Mouse (Mus musculus): Measurements from ENCODE around the gene Ppif. TPM values are rescaled to one million over a fixed set of nuclear protein-coding genes. Genes with fewer than 3 reads are reported as not detected.
A peak's percentile ranks its signal among the peaks of the same experiment; 100 is the strongest.

The Ppif gene
- polyA plus RNA-seq, 1 experiment from 2014 or later, result 66.1 TPM

GRCm38 (mm10) chr14:25726226-25727148, 32.5 kb downstream of the Ppif start:
- no peak overlapping the region for H3K27ac ChIP-seq (replicated peaks)
- H3K4me1 ChIP-seq (replicated peaks; ENCODE audit: control insufficient read depth, insufficient read depth), result peaks cover 9% of the 10 kb centered on the region
- 59% methylated on average over 20 of the region's 20 CpGs for WGBS
- TF ChIP-seq EP300 (optimal IDR thresholded peaks at IDR 0.05) (no peak), CTCF (IDR thresholded peaks at IDR 0.05; ENCODE audit: low read depth) (peak; percentile 94)
- peak; percentile 72 for DNase-seq (ENCODE audit: low spot score)
- H3K36me3 ChIP-seq (ENCODE audit: control insufficient read depth, insufficient read depth, low read length), result no peaks in the 10 kb centered on the region
- no peak overlapping the region for H3K9ac ChIP-seq (ENCODE audit: low read length)
- no peaks in the 10 kb centered on the region for H3K9me3 ChIP-seq (ENCODE audit: control insufficient read depth, low read length)
- 0 out of 2 replicates have a peak, but pooled peaks have one; percentile 12 for ATAC-seq (ENCODE audit: low FRiP score, low TSS enrichment)
- H3K27me3 ChIP-seq (ENCODE audit: control insufficient read depth, insufficient read depth, low read length), result no peaks in the 10 kb centered on the region
- no peak overlapping the region for H3K4me3 ChIP-seq (ENCODE audit: low read depth, low read length)
- no peak overlapping the region for H3K4me2 ChIP-seq (replicated peaks; ENCODE audit: low read depth)

- ATAC-seq (ENCODE audit: low FRiP score, low TSS enrichment), result no peak
- Histone ChIP-seq H3K27ac (replicated peaks) (no peak overlapping the region), H3K9ac (ENCODE audit: low read length) (no peak overlapping the region), H3K4me1 (replicated peaks; ENCODE audit: control insufficient read depth, insufficient read depth) (peaks cover 9% of the 10 kb centered on the region), H3K4me2 (replicated peaks; ENCODE audit: low read depth) (no peak overlapping the region), H3K4me3 (ENCODE audit: low read depth, low read length) (no peak overlapping the region), H3K9me3 (ENCODE audit: control insufficient read depth, low read length) (no peaks in the 10 kb centered on the region), H3K27me3 (ENCODE audit: control insufficient read depth, insufficient read depth, low read length) (no peaks in the 10 kb centered on the region), H3K36me3 (ENCODE audit: control insufficient read depth, insufficient read depth, low read length) (no peaks in the 10 kb centered on the region)
- TF ChIP-seq EP300 (optimal IDR thresholded peaks at IDR 0.05), result no peak
- TF ChIP-seq CTCF (IDR thresholded peaks at IDR 0.05; ENCODE audit: low read depth), result no peak
- no peak for DNase-seq (ENCODE audit: low spot score)
- WGBS, result 76% methylated on average over 5 of the region's 5 CpGs
These were observed 33.2 kb downstream of the Ppif start for GRCm38 (mm10) chr14:25727149-25727510.

GRCm38 (mm10) chr14:25734736-25735716, 41.1 kb downstream of the Ppif start:
- Histone ChIP-seq H3K9ac (ENCODE audit: low read length) (peak overlapping the region; percentile 18; the same call in 1 of the 2 replicates), H3K9me3 (ENCODE audit: control insufficient read depth, low read length) (no peaks in the 10 kb centered on the region), H3K27ac (replicated peaks) (peak overlapping the region; percentile 89), H3K4me2 (replicated peaks; ENCODE audit: low read depth) (no peak overlapping the region), H3K4me1 (replicated peaks; ENCODE audit: control insufficient read depth, insufficient read depth) (peaks cover 25% of the 10 kb centered on the region), H3K4me3 (ENCODE audit: low read depth, low read length) (no peak overlapping the region), H3K36me3 (ENCODE audit: control insufficient read depth, insufficient read depth, low read length) (0 out of 2 replicates have a peak, but pooled peaks cover 3% of the 10 kb centered on the region), H3K27me3 (ENCODE audit: control insufficient read depth, insufficient read depth, low read length) (no peaks in the 10 kb centered on the region)
- DNase-seq (ENCODE audit: low spot score) (no peak), ATAC-seq (ENCODE audit: low FRiP score, low TSS enrichment) (peak; percentile 46; the same call in 1 of the 2 replicates)
- 34% methylated on average over 17 of the region's 17 CpGs for WGBS
- no peak for TF ChIP-seq CTCF (IDR thresholded peaks at IDR 0.05; ENCODE audit: low read depth)
- no peak for TF ChIP-seq EP300 (optimal IDR thresholded peaks at IDR 0.05)

GRCm38 (mm10) chr14:25736140-25736539, 42.2 kb downstream of the Ppif start:
- TF ChIP-seq CTCF (IDR thresholded peaks at IDR 0.05; ENCODE audit: low read depth) (no peak), EP300 (optimal IDR thresholded peaks at IDR 0.05) (no peak)
- DNase-seq (ENCODE audit: low spot score), result no peak
- Histone ChIP-seq H3K9ac (ENCODE audit: low read length) (0 out of 2 replicates have a peak overlapping the region, but pooled peaks have one; percentile 23), H3K4me1 (replicated peaks; ENCODE audit: control insufficient read depth, insufficient read depth) (peaks cover 25% of the 10 kb centered on the region), H3K27ac (replicated peaks) (peak overlapping the region; percentile 89), H3K4me2 (replicated peaks; ENCODE audit: low read depth) (no peak overlapping the region), H3K36me3 (ENCODE audit: control insufficient read depth, insufficient read depth, low read length) (peaks cover 6% of the 10 kb centered on the region; the same call in 1 of the 2 replicates), H3K9me3 (ENCODE audit: control insufficient read depth, low read length) (no peaks in the 10 kb centered on the region), H3K4me3 (ENCODE audit: low read depth, low read length) (no peak overlapping the region), H3K27me3 (ENCODE audit: control insufficient read depth, insufficient read depth, low read length) (no peaks in the 10 kb centered on the region)
- peak; percentile 9; the same call in 1 of the 2 replicates for ATAC-seq (ENCODE audit: low FRiP score, low TSS enrichment)
- 65% methylated on average over 3 of the region's 3 CpGs for WGBS

- no peak for TF ChIP-seq CTCF (IDR thresholded peaks at IDR 0.05; ENCODE audit: low read depth)
- TF ChIP-seq EP300 (optimal IDR thresholded peaks at IDR 0.05), result no peak
- WGBS, result 42% methylated on average over 6 of the region's 6 CpGs
- no peaks in the 10 kb centered on the region for H3K27me3 ChIP-seq (ENCODE audit: control insufficient read depth, insufficient read depth, low read length)
- H3K27ac ChIP-seq (replicated peaks), result peak overlapping the region; percentile 89
- peak; percentile 71; the same call in 1 of the 2 replicates for ATAC-seq (ENCODE audit: low FRiP score, low TSS enrichment)
- peaks cover 6% of the 10 kb centered on the region; the same call in 1 of the 2 replicates for H3K36me3 ChIP-seq (ENCODE audit: control insufficient read depth, insufficient read depth, low read length)
- H3K4me1 ChIP-seq (replicated peaks; ENCODE audit: control insufficient read depth, insufficient read depth), result peaks cover 25% of the 10 kb centered on the region
- H3K4me2 ChIP-seq (replicated peaks; ENCODE audit: low read depth), result no peak overlapping the region
- H3K9ac ChIP-seq (ENCODE audit: low read length), result 0 out of 2 replicates have a peak overlapping the region, but pooled peaks have one; percentile 23
- H3K9me3 ChIP-seq (ENCODE audit: control insufficient read depth, low read length), result no peaks in the 10 kb centered on the region
- peak; percentile 52 for DNase-seq (ENCODE audit: low spot score)
- no peak overlapping the region for H3K4me3 ChIP-seq (ENCODE audit: low read depth, low read length)
These were observed 42.6 kb downstream of the Ppif start for GRCm38 (mm10) chr14:25736589-25736988.
